Mouse (Mus musculus) lung, adult 18-20 months (tissue): ENCODE results near the gene Golgb1.
"Not testable (repeated sequence)": the region's sequence is repeated elsewhere in the genome, so short reads cannot be mapped to it uniquely, and the experiment has no call there.

Source experiments
- DNase-seq, 2 experiments: peaks; one replicate each; pipeline ENCODE4 v3.0.0; 2022; ENCODE audit warnings: mixed read lengths in 2 of 2

Gene Golgb1

GRCm38 (mm10) chr16:36874583-36875275, at the start of gene Golgb1, which contains the start of gene Eaf2:
Golgb1 (plus strand) TSS chr16:36875140.
Eaf2 (minus strand) TSS chr16:36875003.
- DNase-seq: peak; percentile 98 to 99

DNA sequence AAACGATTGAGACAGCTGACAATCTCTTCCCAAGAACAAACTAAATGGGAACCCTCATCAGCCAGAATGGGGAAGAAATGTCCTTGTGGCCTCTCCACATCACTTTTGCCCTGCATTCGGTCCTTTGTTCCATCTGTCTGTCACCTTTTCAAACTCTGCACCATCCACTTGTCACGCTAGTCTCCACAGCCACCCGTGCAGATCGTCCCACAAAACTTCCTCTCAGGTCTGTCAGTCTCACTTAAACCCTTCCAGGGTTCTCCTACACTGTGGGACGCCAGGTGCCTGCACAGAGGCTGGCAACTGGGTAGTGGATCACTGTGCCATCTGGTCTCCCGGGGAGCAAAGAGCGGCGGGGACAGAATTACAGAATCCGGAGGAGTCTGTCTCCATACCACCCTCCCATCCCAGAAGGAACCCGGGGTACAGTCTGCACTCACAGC, 47.3 kb upstream of the Golgb1 start:
- DNase-seq: peak in 1 of 2 experiments; percentile 1

DNA sequence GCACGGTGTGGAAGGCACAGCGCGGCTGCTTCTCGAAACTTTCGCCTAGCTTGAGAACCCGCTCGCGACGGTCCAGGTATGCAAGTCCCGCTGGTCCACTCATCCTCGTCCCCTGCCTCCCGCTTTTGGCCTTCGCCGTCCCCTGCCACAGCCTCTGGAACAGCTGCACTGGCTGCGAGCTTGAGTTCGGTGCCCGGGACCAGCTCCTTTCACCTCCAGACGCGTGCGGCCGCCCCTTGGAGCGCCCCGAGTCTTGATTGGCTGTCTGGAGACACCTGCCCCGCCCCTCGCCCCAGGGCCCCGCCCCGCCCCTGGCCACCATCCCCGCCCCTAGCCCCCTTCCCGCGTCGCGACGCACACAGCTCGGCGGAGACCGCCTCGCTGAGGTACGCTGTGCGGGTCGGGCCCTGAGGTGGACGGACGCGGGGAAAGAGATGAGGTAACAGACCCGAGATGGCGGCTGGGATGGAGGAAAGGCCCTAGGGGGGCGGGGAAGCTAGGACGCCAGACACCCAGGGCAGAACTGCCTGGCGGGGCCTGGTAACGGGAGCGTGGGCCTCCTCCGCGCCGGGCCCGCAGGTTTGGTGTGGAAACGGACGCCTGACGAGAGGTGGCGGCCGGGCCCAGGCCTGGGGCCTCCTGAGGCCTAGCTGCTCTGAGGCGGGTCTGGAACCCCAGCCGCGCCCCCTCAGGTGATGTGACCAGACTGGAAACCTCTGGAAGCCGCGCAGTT, 46.7 kb upstream of the Golgb1 start, which contains the start of gene Iqcb1:
Gene Iqcb1 (plus strand): TSS at position 332 of the 733 bp plus-strand sequence.
- DNase-seq: peak; percentile 86 to 87

GRCm38 (mm10) chr16:36828820-36829219, 46.1 kb upstream of the Golgb1 start:
- no peak for DNase-seq

GRCm38 (mm10) chr16:36846894-36847293, 28.0 kb upstream of the Golgb1 start:
- DNase-seq: not testable (repeated sequence)

- no peak for DNase-seq
Measured at GRCm38 (mm10) chr16:36851202-36851601, 23.7 kb upstream of the Golgb1 start.

DNA sequence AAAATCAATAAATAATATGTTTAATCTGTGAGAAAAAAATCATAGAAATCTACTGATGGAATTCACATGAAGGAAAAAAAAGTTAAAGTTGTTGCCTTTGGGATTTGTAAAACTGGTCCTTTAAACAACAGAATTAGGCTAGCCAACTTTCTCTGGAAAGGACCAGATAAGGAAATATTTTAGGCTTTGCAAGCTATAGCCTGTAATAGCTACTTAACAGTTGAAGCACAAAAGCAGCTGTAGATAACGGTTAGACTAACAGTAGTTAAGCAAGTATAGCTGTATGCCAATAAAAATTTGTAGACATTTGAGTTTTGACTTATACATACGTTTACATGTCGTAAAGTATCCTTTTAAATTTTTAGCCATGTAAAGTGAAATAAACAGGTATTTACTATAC, 11.4 kb upstream of the Golgb1 start:
- no peak for DNase-seq

GRCm38 (mm10) chr16:36869442-36869841, 5.5 kb upstream of the Golgb1 start:
- DNase-seq: no peak

DNA sequence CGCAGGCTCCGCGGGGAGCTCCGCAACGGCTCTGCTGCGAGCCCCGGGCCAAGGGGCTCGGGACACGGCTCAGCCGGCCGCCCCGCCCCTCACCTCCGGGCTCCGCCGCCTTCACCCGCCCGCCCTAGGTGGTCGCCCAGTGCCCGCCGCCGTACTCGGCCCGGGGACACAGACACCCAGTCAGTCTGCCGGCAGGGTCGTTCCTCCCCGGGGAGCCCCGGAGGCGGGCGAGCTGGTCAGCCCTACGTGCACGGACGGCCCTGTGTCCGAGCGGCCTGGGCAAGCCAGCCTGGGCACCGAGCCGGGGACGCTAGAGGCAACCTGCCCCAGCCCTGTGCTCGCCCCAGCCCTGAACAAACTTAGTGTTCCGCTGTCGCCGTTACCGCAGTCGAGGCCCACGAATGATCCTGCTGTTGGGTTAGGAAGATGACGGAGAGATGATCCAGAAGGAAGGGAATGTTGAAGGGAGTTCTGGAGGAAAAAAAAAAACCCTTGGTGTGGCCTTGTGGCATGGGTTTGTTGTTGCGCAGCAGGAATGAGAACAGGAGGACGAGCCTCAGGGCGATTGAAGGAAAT, 424 bp downstream of the Golgb1 start:
- DNase-seq: peak in 1 of 2 experiments; percentile 38

DNA sequence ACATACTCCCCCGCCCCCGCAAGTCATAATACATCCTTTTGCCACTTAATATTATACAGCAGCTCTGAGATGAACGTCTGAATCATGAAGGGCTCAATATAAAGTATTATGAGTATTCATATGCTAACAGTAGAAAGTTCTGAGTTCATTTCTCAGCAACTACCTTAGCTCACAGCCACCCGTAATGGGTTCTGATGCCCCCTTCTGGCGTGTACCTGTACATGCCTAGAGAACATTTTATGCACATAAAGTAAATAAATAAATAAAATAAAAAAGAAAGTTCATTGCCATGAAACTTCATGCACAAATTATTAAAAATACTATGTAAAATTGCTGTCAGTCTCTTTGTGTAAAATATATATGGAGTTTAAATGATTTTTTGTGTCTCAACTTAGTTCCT, 2.4 kb downstream of the Golgb1 start:
- peak in 1 of 2 experiments; percentile 19 for DNase-seq

GRCm38 (mm10) chr16:36882737-36883343, 7.9 kb downstream of the Golgb1 start:
- no peak for DNase-seq

DNA sequence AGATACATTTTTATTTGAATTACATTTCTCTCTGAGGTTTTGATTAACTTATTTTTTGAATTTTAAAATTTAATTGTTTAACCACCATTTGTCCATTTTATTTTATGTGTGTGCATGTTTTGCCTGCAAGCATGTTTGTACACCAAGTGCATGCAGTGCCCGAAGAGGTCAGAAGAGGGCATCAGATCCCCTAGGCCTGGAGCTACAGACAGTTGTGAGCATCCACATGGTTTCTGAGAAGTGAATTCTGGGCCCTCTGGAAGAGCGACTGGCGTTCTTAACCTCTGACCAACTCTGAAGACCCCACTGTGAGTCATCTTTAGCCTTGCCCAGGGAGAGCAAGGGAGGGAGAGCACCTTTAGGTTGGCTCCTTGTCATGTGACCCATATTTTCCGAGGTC, 9.9 kb downstream of the Golgb1 start:
- no peak for DNase-seq

GRCm38 (mm10) chr16:36885912-36886311, 11.0 kb downstream of the Golgb1 start:
- DNase-seq: no peak

DNA sequence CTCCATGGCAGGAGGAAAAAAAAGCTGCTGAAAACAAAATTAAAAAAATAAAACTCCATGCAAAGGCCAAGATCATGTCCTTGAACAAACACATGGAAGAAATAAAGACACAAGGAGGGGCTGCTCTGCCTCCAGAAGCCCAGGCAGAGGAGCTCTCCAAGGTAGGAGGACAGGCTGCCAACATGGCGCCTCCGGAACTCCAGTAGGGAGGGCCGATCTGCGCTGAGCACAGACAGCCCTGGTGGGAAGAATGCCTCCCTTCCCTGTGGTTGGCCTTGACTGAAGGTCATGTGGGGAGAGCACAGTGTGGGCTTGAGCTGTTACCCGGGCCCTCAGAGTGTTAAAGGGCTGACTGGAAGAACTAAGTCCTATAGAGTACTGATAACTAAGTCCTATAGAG, 12.6 kb downstream of the Golgb1 start:
- no peak for DNase-seq

DNA sequence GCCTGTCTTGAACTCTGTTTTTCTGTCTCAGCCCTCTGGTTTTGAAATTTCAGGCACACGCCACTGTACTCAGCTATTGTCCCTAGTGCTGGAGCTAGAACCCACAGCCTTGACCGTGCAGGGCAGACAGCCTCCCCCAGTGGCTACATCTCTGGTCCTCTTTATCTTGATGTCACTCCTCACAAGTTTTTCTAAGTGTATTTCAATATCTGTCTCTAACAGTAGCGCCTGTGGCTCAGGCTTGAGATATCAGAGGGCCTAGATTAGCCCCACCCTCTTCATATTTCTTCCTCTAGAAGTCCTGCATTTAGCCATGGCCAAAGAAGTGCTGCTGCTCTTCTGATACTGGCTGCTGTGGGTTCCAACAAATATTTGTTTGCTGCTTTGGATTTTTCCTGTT, 15.6 kb downstream of the Golgb1 start:
- no peak for DNase-seq

GRCm38 (mm10) chr16:36891415-36891814, 16.5 kb downstream of the Golgb1 start:
- no peak for DNase-seq

- DNase-seq: no peak
Measured at GRCm38 (mm10) chr16:36893317-36893716, 18.4 kb downstream of the Golgb1 start.

GRCm38 (mm10) chr16:36896712-36897111, 21.8 kb downstream of the Golgb1 start:
- DNase-seq: no peak

DNA sequence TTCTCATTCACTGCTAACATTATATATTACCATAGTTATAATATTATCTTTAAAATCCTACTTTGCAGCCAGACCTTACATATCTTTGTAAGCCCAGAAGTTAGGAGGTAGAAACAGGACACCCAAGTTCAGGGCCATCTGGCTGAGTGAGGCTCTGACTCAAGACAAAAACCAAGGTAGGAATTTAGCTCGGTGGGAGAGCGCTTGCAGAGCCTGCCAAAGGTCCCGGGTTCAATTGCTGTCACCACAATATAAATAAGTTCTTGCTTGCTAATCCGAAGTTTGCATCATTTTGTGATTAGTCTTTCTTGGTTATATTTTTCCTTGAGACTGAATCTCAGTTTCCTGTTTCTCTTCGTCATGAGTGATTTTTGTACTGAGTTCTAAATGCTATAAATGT, 28.2 kb downstream of the Golgb1 start:
- DNase-seq: no peak

DNA sequence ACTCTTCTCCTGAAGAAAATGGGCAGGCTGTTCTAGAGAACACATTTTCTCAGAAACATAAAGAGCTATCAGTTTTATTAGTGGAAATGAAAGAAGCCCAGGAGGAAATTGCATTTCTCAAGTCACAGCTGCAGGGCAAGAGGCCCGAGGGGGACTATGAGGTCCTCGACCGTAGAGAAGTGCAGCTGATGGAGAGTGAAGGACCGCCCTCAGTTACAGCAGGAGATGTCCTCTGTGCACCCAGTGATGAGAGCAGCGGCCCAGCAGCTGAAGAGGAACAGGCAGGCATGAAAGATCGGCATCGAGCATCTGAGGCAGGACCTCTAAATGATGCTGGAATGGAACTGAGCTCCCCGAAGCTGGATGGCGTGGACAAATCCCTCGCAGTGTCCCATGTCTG, 37.0 kb downstream of the Golgb1 start:
- DNase-seq: no peak

DNA sequence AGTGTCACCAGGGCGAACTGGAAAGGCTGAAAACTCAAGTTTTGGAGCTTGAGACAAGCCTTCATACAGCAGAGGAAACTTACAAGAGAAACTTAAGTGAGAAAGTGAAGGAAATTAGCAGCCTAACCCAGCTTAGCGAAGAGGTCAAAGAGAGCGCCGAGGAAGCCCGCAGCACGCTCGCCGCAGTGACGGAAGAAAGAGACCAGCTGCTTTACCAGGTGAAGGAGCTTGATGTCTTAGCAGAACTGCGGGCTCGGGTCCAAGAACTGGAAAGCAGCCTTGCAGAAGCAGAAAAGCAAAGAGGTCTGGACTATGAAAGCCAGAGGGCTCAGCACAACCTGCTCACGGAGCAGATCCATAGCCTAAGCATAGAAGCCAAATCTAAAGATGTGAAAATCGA, 37.4 kb downstream of the Golgb1 start:
- DNase-seq: no peak

DNA sequence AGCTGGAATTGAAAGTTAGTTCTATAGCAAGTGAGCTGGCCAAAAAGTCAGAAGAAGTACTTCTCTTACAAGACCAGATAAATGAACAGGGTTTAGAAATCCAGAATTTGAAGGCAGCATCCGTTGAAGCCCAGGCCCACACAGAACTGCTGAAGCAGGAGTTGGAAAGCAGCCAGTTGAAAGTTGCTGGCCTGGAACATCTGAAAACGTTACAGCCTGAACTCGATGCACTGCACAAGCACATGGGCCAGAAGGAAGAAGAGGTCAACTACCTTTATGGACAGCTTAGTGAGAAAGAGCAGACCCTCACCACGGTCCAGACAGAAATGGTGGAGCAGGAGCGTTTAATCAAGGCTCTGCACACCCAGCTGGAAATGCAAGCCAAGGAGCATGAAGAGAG, 39.3 kb downstream of the Golgb1 start:
- DNase-seq: no peak

DNA sequence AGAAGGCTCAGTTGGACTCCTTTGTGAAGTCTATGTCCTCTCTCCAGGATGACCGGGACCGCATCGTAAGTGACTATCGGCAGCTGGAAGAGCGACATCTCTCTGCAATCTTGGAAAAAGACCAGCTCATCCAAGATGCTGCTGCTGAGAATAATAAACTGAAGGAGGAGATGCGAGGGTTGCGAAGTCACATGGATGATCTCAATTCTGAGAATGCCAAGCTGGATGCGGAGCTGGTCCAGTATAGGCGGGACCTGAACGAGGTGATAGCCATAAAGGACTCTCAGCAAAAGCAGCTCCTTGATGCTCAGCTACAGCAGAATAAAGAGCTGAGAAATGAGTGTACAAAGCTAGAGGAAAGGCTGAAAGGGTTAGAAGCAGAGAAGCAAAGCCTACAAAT, 43.6 kb downstream of the Golgb1 start:
- no peak for DNase-seq
